Mouse (Mus musculus) lung, postnatal 0 days (tissue): Measurements from ENCODE around the gene Ppard. TPM values are rescaled to one million over a fixed set of nuclear protein-coding genes. Genes with fewer than 3 reads are reported as not detected.

Experiments used
- ATAC-seq: fragments of 200-750 bp; cut with Nextera tagmentation; 2 replicates; pipeline ENCODE4 v1.8.0; 2017; ENCODE audit warnings: moderate library complexity
- DNase-seq: peaks from one replicate; pipeline ENCODE4 v3.0.0-alpha.2; 2016; ENCODE audit warnings: low spot score
- H3K27ac ChIP-seq: fragments of 300-500 bp; sonication (generic); 2 replicates; pipeline ENCODE4 v1.5.1; 2014; ENCODE audit warnings: antibody characterized with exemption, mild to moderate bottlenecking, low read length, mixed read lengths
- H3K27me3 ChIP-seq: fragments of 300-500 bp; sonication (generic); replicated peaks from 2 replicates; pipeline ENCODE4 v1.6.1; 2014; ENCODE audit warnings: low read length, mixed read lengths; ENCODE audit not compliant: insufficient read depth
- H3K36me3 ChIP-seq: fragments of 300-500 bp; sonication (generic); 2 replicates; pipeline ENCODE4 v1.6.1; 2014; ENCODE audit warnings: low read length, mixed read lengths; ENCODE audit not compliant: insufficient read depth
- H3K4me1 ChIP-seq: fragments of 300-500 bp; sonication (generic); 2 replicates; pipeline ENCODE4 v1.6.1; 2014; ENCODE audit warnings: antibody characterized with exemption, low read depth, low read length, mixed read lengths; ENCODE audit not compliant: insufficient read depth
- H3K4me2 ChIP-seq: fragments of 300-500 bp; sonication (generic); replicated peaks from 2 replicates; pipeline ENCODE4 v1.6.1; 2014; ENCODE audit warnings: low read depth, mild to moderate bottlenecking, low read length, moderate library complexity, mixed read lengths
- H3K4me3 ChIP-seq: fragments of 300-500 bp; sonication (generic); 2 replicates; pipeline ENCODE4 v1.5.1; 2014; ENCODE audit warnings: low read depth, low read length
- H3K9ac ChIP-seq: fragments of 300-500 bp; sonication (generic); replicated peaks from 2 replicates; pipeline ENCODE4 v1.6.1; 2014; ENCODE audit warnings: low read depth, mild to moderate bottlenecking
- H3K9me3 ChIP-seq: fragments of 300-500 bp; sonication (generic); 2 replicates; pipeline ENCODE4 v1.6.1; 2016; ENCODE audit warnings: low read length, mixed read lengths
- CTCF ChIP-seq: IDR thresholded peaks from 2 replicates; pipeline ENCODE4 v1.5.1; 2016; ENCODE audit warnings: antibody characterized with exemption, mild to moderate bottlenecking
- EP300 ChIP-seq: IDR thresholded peaks from 2 replicates; pipeline ENCODE4 v1.6.1; 2016; ENCODE audit warnings: antibody characterized with exemption, mild to moderate bottlenecking, control low read depth
- WGBS: fragments of 180-500 bp; shearing (Covaris S2); extraction: QIAGEN DNeasy Blood & Tissue Kit; methylation state at CpG from one replicate; pipeline ENCODE4 v1.1.7; 2014; 5-methylcytosine and 5-hydroxymethylcytosine counted together
- polyA plus RNA-seq: library from polyadenylated mRNA; unstranded; fragments of >200 nt; fragmentation: Nextera tagmentation; extraction: Ambion mirVana; gene quantifications from 2 replicates; pipeline ENCODE4 v1.2.1, GENCODE M21; 2015

Gene Ppard
- polyA plus RNA-seq, 1 experiment from 2014 or later: 2.4 TPM

DNA sequence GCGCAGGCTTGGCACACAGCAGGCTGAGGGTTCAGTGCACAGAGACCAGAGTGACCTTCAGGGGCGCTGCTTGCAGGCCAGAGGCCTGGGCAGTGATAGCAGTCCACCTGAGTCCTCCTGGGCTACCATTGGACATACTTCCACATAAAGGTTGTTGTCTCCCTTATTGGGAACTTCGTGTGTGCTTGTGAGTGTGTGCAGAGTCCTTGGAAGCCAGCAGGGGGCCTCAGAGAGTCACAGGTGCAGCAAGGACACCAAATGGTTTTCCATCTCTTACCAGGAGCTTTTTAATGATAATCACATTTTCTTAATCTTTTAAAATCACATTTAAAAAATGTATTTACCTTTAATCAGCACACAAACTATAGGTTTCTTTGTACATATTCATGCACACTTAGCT is 42.2 kb downstream of the Ppard start:
- no peaks in the 10 kb centered on the region for H3K9me3 ChIP-seq
- no peak overlapping the region for H3K4me3 ChIP-seq
- no peak overlapping the region for H3K9ac ChIP-seq
- no peak overlapping the region for H3K27ac ChIP-seq
- peak; percentile 39 for DNase-seq
- H3K4me2 ChIP-seq: no peak overlapping the region
- H3K4me1 ChIP-seq: peaks cover 6% of the 10 kb centered on the region; the same call in 1 of the 2 replicates
- H3K36me3 ChIP-seq: no peaks in the 10 kb centered on the region
- TF ChIP-seq CTCF (peak; percentile 72), EP300 (no peak)
- 73% methylated on average over 3 of the region's 3 CpGs for WGBS
- no peaks in the 10 kb centered on the region for H3K27me3 ChIP-seq
- no peak for ATAC-seq

GRCm38 (mm10) chr17:28277226-28277625 is 44.7 kb downstream of the Ppard start:
- H3K9ac ChIP-seq: no peak overlapping the region
- WGBS: 65% methylated on average over 14 of the region's 14 CpGs
- no peak for DNase-seq
- no peaks in the 10 kb centered on the region for H3K36me3 ChIP-seq
- H3K27ac ChIP-seq: no peak overlapping the region
- H3K4me1 ChIP-seq: peaks cover 18% of the 10 kb centered on the region; the same call in 1 of the 2 replicates
- no peak overlapping the region for H3K4me3 ChIP-seq
- no peaks in the 10 kb centered on the region for H3K27me3 ChIP-seq
- TF ChIP-seq EP300: no peak
- TF ChIP-seq CTCF: no peak
- no peak for ATAC-seq
- no peak overlapping the region for H3K4me2 ChIP-seq
- no peaks in the 10 kb centered on the region for H3K9me3 ChIP-seq

DNA sequence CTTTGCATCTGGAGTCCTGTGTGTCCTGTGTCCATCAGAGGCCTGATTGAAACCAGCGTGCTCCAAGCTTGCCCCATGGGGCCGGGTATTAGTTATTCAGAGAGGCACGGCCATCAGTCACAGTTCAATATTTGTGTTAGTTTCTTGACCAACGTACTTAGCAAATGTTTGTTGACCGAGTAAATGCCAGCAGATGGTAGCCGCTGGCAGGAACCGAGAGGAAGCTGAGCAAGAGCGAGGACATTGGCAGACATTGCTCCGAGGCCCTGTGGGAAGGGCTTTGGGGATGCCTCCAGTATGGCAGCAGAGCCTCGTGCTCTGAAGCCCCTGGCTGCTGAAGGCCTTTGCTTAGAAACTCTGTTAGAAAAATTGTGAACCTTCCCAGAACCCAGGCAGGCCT is 45.2 kb downstream of the Ppard start:
- peak; percentile 36 for DNase-seq
- H3K9me3 ChIP-seq: no peaks in the 10 kb centered on the region
- H3K27me3 ChIP-seq: no peaks in the 10 kb centered on the region
- no peaks in the 10 kb centered on the region for H3K36me3 ChIP-seq
- no peak for ATAC-seq
- TF ChIP-seq CTCF (no peak), EP300 (no peak)
- no peak overlapping the region for H3K4me2 ChIP-seq
- H3K4me3 ChIP-seq: no peak overlapping the region
- H3K4me1 ChIP-seq: peaks cover 18% of the 10 kb centered on the region; the same call in 1 of the 2 replicates
- no peak overlapping the region for H3K9ac ChIP-seq
- WGBS: 34% methylated on average over 10 of the region's 10 CpGs
- no peak overlapping the region for H3K27ac ChIP-seq

GRCm38 (mm10) chr17:28278156-28278555 is 45.7 kb downstream of the Ppard start:
- no peaks in the 10 kb centered on the region for H3K9me3 ChIP-seq
- no peak for ATAC-seq
- H3K27me3 ChIP-seq: no peaks in the 10 kb centered on the region
- TF ChIP-seq CTCF: no peak
- H3K4me3 ChIP-seq: no peak overlapping the region
- WGBS: 87% methylated on average over 3 of the region's 3 CpGs
- no peaks in the 10 kb centered on the region for H3K36me3 ChIP-seq
- no peak overlapping the region for H3K27ac ChIP-seq
- H3K4me2 ChIP-seq: no peak overlapping the region
- DNase-seq: no peak
- no peak overlapping the region for H3K9ac ChIP-seq
- peaks cover 18% of the 10 kb centered on the region; the same call in 1 of the 2 replicates for H3K4me1 ChIP-seq

DNA sequence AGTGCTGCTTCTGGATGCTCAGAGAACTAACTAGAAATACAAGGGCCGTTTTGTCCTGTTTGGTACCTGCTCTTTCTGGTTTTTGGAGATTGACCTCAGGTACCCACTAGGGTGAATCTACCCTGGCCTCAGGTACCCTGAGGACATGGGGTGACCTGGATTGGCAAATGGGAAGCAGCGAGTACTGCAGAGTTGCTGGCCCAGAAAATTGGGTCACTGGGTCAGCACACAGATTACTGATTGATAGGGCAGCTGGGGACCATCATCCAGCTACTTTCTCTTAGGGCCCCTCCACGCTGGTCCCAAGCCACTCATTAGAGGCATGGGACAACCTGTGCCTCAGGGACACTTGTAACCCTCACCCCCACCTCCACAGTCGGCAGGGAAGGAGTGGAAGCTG is 46.7 kb downstream of the Ppard start:
- Histone ChIP-seq H3K9ac (no peak overlapping the region), H3K36me3 (no peaks in the 10 kb centered on the region), H3K27ac (no peak overlapping the region), H3K4me2 (no peak overlapping the region), H3K27me3 (no peaks in the 10 kb centered on the region), H3K4me3 (no peak overlapping the region), H3K4me1 (peaks cover 18% of the 10 kb centered on the region; the same call in 1 of the 2 replicates), H3K9me3 (no peaks in the 10 kb centered on the region)
- ATAC-seq (no peak), DNase-seq (no peak)
- TF ChIP-seq EP300: no peak
- TF ChIP-seq CTCF: no peak
- WGBS: 41% methylated on average over 4 of the region's 4 CpGs

DNA sequence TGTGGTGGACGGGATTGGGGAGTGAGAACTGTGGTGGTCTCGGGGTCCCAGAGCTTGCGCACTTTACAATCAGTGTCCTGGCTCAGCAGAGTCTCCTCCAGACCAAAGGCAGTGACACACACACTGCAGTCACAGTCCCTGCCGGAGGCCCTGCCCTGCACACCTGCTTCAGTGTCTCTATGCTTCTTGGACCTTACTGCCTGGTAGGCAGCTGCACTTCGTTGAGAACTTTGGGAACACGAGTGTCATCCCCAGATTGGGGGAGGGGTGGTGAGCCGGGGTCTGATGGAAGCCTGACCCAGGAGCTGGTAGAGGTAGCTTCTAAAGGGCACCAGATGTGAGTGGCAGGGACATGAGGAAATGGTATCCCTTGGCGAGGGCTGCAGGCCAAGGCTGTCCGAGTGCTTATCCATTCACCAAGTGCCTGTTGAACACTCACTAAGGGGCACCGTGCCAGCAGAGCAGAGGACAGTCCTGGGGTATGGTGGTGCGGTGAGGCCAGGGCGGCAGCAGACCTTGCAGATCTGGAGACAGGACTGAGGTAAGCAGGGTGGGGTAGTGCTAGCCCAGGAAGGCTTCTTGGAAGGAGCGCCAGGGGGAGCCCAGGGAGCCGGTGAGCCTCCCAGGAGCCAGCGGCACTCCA is 47.4 kb downstream of the Ppard start:
- peak; percentile 15; the same call in 1 of the 2 replicates for TF ChIP-seq CTCF
- no peak for TF ChIP-seq EP300
- Histone ChIP-seq H3K9ac (no peak overlapping the region), H3K27ac (no peak overlapping the region), H3K36me3 (no peaks in the 10 kb centered on the region), H3K4me1 (peaks cover 18% of the 10 kb centered on the region; the same call in 1 of the 2 replicates), H3K27me3 (no peaks in the 10 kb centered on the region), H3K4me3 (no peak overlapping the region), H3K9me3 (no peaks in the 10 kb centered on the region), H3K4me2 (no peak overlapping the region)
- ATAC-seq (peak; percentile 88), DNase-seq (peak; percentile 82)
- WGBS: 50% methylated on average over 15 of the region's 15 CpGs
